Comparison of ENCODE assay signal across 9 mouse cellular contexts in the genomic region with DNA sequence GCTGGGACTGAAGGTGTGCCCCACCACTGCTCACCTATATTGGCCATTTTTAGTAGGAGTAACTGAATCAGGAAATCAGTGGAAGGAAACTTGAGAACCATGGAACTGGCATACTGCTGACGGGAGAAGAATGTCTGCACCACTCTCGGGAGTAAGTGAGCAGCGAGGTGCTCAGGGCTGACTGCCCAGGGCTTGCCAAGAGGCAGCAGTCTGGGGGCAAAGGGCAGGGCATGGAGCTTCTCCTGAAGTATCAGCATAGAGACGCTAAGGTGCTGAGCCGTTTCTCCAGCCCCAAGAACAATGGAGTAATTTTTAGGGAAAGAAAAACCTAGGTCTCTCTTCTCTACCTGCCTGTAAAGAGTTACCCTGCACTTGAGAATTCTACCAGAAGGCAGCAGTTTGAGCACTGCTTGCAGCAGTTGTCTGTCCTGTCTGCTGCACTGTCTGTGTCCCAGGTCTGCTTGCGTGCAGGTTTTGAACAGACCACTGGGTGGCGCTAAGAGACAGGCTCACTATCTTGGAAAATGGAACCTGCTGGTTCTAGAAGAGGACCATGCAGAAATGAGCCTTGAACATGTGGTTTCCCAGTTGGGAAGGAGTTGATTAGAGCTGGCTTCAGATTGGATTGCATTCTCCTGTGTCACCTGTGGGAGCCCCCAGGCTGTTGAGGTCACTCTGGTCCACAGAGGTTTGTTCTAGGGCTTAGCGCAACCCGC. TPM values are rescaled to one million over a fixed set of nuclear protein-coding genes. Genes with fewer than 3 reads are reported as not detected.
DNase-seq lines count a peak whose midpoint lies in the region; ATAC-seq and TF ChIP-seq lines count a peak whose summit lies in the region.
"Had no signal": no experiment of that assay in that cellular context is flagged by ENCODE, and none has a peak within 500 bp of the region (broad histone marks: within the 10 kb centered on the region; RNA-seq: fewer than 3 reads in every experiment).

No protein-coding gene starts in this region.

- H3K4me1 ChIP-seq in G1E (ENCODE audit: insufficient read depth, low read depth, low read length): peaks cover 33% of the 10 kb centered on the region
- peaks cover 9% of the 10 kb centered on the region; the same call in 1 of the 2 replicates for H3K4me1 ChIP-seq in forebrain, embryonic 10.5 days
- H3K4me1 ChIP-seq in liver, postnatal 0 days (ENCODE audit: insufficient read depth): no peaks in the 10 kb centered on the region
- peaks cover 20% of the 10 kb centered on the region for H3K4me1 ChIP-seq in thymus, adult 2 months (replicated peaks; ENCODE audit: control insufficient read depth, insufficient read depth, low read length)

- no peak overlapping the region for H3K9ac ChIP-seq in liver, postnatal 0 days (replicated peaks)

- TF ChIP-seq EP300 in liver, postnatal 0 days (IDR thresholded peaks at IDR 0.05; ENCODE audit: low read depth): no peak

- H3K9me3 ChIP-seq in G1E (replicated peaks): no peaks in the 10 kb centered on the region
- no peaks in the 10 kb centered on the region for H3K9me3 ChIP-seq in forebrain, embryonic 10.5 days
- no peaks in the 10 kb centered on the region for H3K9me3 ChIP-seq in liver, postnatal 0 days (ENCODE audit: low read length)

- no peak overlapping the region for H3K4me3 ChIP-seq in G1E (ENCODE audit: low read depth, low read length)
- H3K4me3 ChIP-seq in forebrain, embryonic 10.5 days: no peak overlapping the region
- H3K4me3 ChIP-seq in liver, postnatal 0 days (ENCODE audit: low read depth, low read length): no peak overlapping the region
- no peak overlapping the region for H3K4me3 ChIP-seq in thymus, adult 2 months (ENCODE audit: control insufficient read depth, insufficient read depth, low read length)

- peak; percentile 76 for TF ChIP-seq CTCF in G1E (IDR thresholded peaks at IDR 0.05; ENCODE audit: low read depth, low read length)
- peak; percentile 96 for TF ChIP-seq CTCF in liver, postnatal 0 days (IDR thresholded peaks at IDR 0.05; ENCODE audit: low read depth)
- TF ChIP-seq CTCF in thymus, adult 2 months (IDR thresholded peaks at IDR 0.05; ENCODE audit: borderline replicate concordance, control insufficient read depth, extremely low read depth, insufficient read depth, low read length, poor library complexity): peak; percentile 76; the same call in 1 of the 2 replicates

- peak; percentile 48; the same call in 1 of the 2 replicates for ATAC-seq in G1E (ENCODE audit: extremely low read depth, insufficient number of reproducible peaks, low FRiP score, poor library complexity, severe bottlenecking)
- ATAC-seq in liver, postnatal 0 days: peak; percentile 70

- DNase-seq in G1E (ENCODE audit: low spot score): peak; percentile 55
- DNase-seq in c-Kit-positive CD71-positive TER-119-positive erythroid progenitor cells, embryonic 14.5 days (ENCODE audit: low spot score): peak; percentile 51
- DNase-seq in forebrain, embryonic 10.5 days (ENCODE audit: extremely low spot score, low spot score): peak; percentile 74
- DNase-seq in heart, postnatal 4 days: peak; percentile 85
- DNase-seq in layer of hippocampus, adult 11-12 months (ENCODE audit: low spot score): peak; percentile 80
- DNase-seq in liver, postnatal 0 days: peak; percentile 81
- DNase-seq in ovary, adult 18-20 months (ENCODE audit: low spot score): peak; percentile 52
- peak; percentile 67 for DNase-seq in thymus, adult 2 months

- no peak overlapping the region for H3K4me2 ChIP-seq in liver, postnatal 0 days (ENCODE audit: low read depth, low read length)

- no peak for TF ChIP-seq POLR2A in thymus, adult 2 months (IDR thresholded peaks at IDR 0.05; ENCODE audit: control insufficient read depth, extremely low read depth, insufficient read depth, low read length, poor library complexity)

- no peaks in the 10 kb centered on the region for H3K27me3 ChIP-seq in G1E (ENCODE audit: insufficient read depth, low read length)
- H3K27me3 ChIP-seq in forebrain, embryonic 10.5 days (ENCODE audit: poor library complexity, severe bottlenecking): no peaks in the 10 kb centered on the region
- H3K27me3 ChIP-seq in liver, postnatal 0 days (ENCODE audit: insufficient read depth, low read length): no peaks in the 10 kb centered on the region
- H3K27me3 ChIP-seq in thymus, adult 2 months (ENCODE audit: control insufficient read depth, insufficient read depth, low read length): no peaks in the 10 kb centered on the region

- H3K27ac ChIP-seq in forebrain, embryonic 10.5 days: no peak overlapping the region
- no peak overlapping the region for H3K27ac ChIP-seq in liver, postnatal 0 days (ENCODE audit: low read depth)
- no peak overlapping the region for H3K27ac ChIP-seq in thymus, adult 2 months (ENCODE audit: control insufficient read depth, insufficient read depth, low read length)
- H3K27ac ChIP-seq: macrophage had no signal

- peaks cover 100% of the 10 kb centered on the region for H3K36me3 ChIP-seq in G1E (replicated peaks)
- H3K36me3 ChIP-seq in forebrain, embryonic 10.5 days (replicated peaks): peaks cover 100% of the 10 kb centered on the region
- H3K36me3 ChIP-seq in liver, postnatal 0 days (replicated peaks; ENCODE audit: insufficient read depth, low read length): peaks cover 61% of the 10 kb centered on the region
- peaks cover 13% of the 10 kb centered on the region for H3K36me3 ChIP-seq in thymus, adult 2 months (ENCODE audit: control insufficient read depth, insufficient read depth, low read length)

- WGBS in forebrain, embryonic 10.5 days: 72% methylated on average over 9 of the region's 9 CpGs
- WGBS in liver, postnatal 0 days (ENCODE audit: insufficient replicate concordance): 65% methylated on average over 9 of the region's 9 CpGs
- WGBS in thymus, adult 2 months: 77% methylated on average over 9 of the region's 9 CpGs

RNA-seq across cellular contexts. Expression of gene Gm20388, which starts 33.6 kb away (rescaled TPM):
- total RNA-seq in G1E (2014; fragmentation: Nextera tagmentation) (not detected in 2 replicates), G1E (2017) (0.05 TPM in 1 of 2 replicates, not detected in the other)
- 0.02 TPM in 2 replicates for polyA plus RNA-seq in G1E (2012)
- 1.2 and 5.5 TPM in 2 replicates for polyA plus RNA-seq in forebrain, embryonic 10.5 days (2016; fragmentation: Nextera tagmentation; extraction: Ambion mirVana)
- total RNA-seq in heart, postnatal 4 days (2021): 1 to 10 TPM in 1 of 2 experiments, not detected in 1; 5.8 TPM
- polyA plus RNA-seq in liver, postnatal 0 days (2015; fragmentation: Nextera tagmentation; extraction: Ambion mirVana): not detected in 2 replicates
- polyA plus RNA-seq in thymus, adult 2 months (2012; rRNA removed): 89.2 and 103 TPM in 2 replicates

RNA-seq across cellular contexts. Expression of gene Usp10, which starts 34.1 kb away (rescaled TPM):
- total RNA-seq in G1E (2014; fragmentation: Nextera tagmentation) (108 and 110 TPM in 2 replicates), G1E (2017) (42.7 and 49.3 TPM in 2 replicates)
- 45.2 and 61.0 TPM in 2 replicates for polyA plus RNA-seq in G1E (2012)
- polyA plus RNA-seq in forebrain, embryonic 10.5 days (2016; fragmentation: Nextera tagmentation; extraction: Ambion mirVana): 251 and 264 TPM in 2 replicates
- total RNA-seq in heart, postnatal 4 days (2021): 10 to 100 TPM; 80.8 to 86.6 TPM
- polyA plus RNA-seq in liver, postnatal 0 days (2015; fragmentation: Nextera tagmentation; extraction: Ambion mirVana): 44.1 and 46.5 TPM in 2 replicates
- 126 and 149 TPM in 2 replicates for polyA plus RNA-seq in thymus, adult 2 months (2012; rRNA removed)

RNA-seq across cellular contexts. Expression of gene Crispld2, which starts 48.0 kb away (rescaled TPM):
- total RNA-seq in G1E (2014; fragmentation: Nextera tagmentation): 0.24 and 0.45 TPM in 2 replicates
- 2.8 and 3.7 TPM in 2 replicates for total RNA-seq in G1E (2017)
- polyA plus RNA-seq in G1E (2012): 0.23 and 0.24 TPM in 2 replicates
- polyA plus RNA-seq in forebrain, embryonic 10.5 days (2016; fragmentation: Nextera tagmentation; extraction: Ambion mirVana): 2.4 and 2.5 TPM in 2 replicates
- total RNA-seq in heart, postnatal 4 days (2021): 1 to 10 TPM; 3.6 to 4.6 TPM
- polyA plus RNA-seq in liver, postnatal 0 days (2015; fragmentation: Nextera tagmentation; extraction: Ambion mirVana): 2.1 and 2.5 TPM in 2 replicates
- polyA plus RNA-seq in thymus, adult 2 months (2012; rRNA removed): 7.6 TPM in 2 replicates

Comparison
In these comparisons a context has a peak if more than half of its experiments do, and no peak if none do; other contexts are left out.
1. RNA of gene Gm20388, which starts 33.6 kb away (polyA plus RNA-seq): 89.2 to 103 TPM in thymus, adult 2 months; 1.2 to 5.5 TPM in forebrain, embryonic 10.5 days, 0.02 TPM in G1E and not detected in liver, postnatal 0 days; every median in the first group is over 10 times any median in the second.
2. Peak in every context shown above with its lines, with median percentiles within 50 percentile points of each other: DNase-seq and CTCF ChIP-seq.